Mouse (Mus musculus) liver, embryonic 13.5 days (tissue): ENCODE results near the gene Spred1. TPM values are rescaled to one million over a fixed set of nuclear protein-coding genes. Genes with fewer than 3 reads are reported as not detected.

Experiments
- ATAC-seq: fragments of 200-750 bp; cut with Nextera tagmentation; 2 replicates; pipeline ENCODE4 v1.8.0; 2017; ENCODE audit warnings: low read depth, mild to moderate bottlenecking, moderate number of reproducible peaks, moderate library complexity
- DNase-seq: peaks from one replicate; pipeline ENCODE4 v3.0.0; 2022
- H3K27ac ChIP-seq: fragments of 300-500 bp; sonication (generic); 2 replicates; pipeline ENCODE4 v1.5.1; 2015; ENCODE audit warnings: moderate library complexity, mild to moderate bottlenecking, inconsistent platforms
- H3K27me3 ChIP-seq: fragments of 300-500 bp; sonication (generic); 2 replicates; pipeline ENCODE4 v1.6.1; 2015; ENCODE audit warnings: mild to moderate bottlenecking, inconsistent platforms
- H3K36me3 ChIP-seq: fragments of 300-500 bp; sonication (generic); 2 replicates; pipeline ENCODE4 v1.6.1; 2015; ENCODE audit warnings: mild to moderate bottlenecking, inconsistent platforms
- H3K4me1 ChIP-seq: fragments of 300-500 bp; sonication (generic); replicated peaks from 2 replicates; pipeline ENCODE4 v1.6.1; 2015; ENCODE audit warnings: inconsistent platforms
- H3K4me2 ChIP-seq: fragments of 300-500 bp; sonication (generic); 2 replicates; pipeline ENCODE4 v1.6.1; 2015; ENCODE audit warnings: inconsistent platforms, mild to moderate bottlenecking, moderate library complexity
- H3K4me3 ChIP-seq: fragments of 300-500 bp; sonication (generic); replicated peaks from 2 replicates; pipeline ENCODE4 v1.5.1; 2015; ENCODE audit warnings: mild to moderate bottlenecking, inconsistent platforms
- H3K9ac ChIP-seq: fragments of 300-500 bp; sonication (generic); 2 replicates; pipeline ENCODE4 v1.6.1; 2015; ENCODE audit warnings: mild to moderate bottlenecking, inconsistent platforms
- H3K9me3 ChIP-seq: fragments of 300-500 bp; sonication (generic); replicated peaks from 2 replicates; pipeline ENCODE4 v1.6.1; 2016; ENCODE audit warnings: inconsistent platforms
- WGBS: fragments of 180-500 bp; shearing (Covaris S2); methylation state at CpG from one replicate; pipeline ENCODE4 v1.1.7; 2015; ENCODE audit not compliant: insufficient replicate concordance; 5-methylcytosine and 5-hydroxymethylcytosine counted together
- polyA plus RNA-seq: library from polyadenylated mRNA; unstranded; fragments of >200 nt; fragmentation: Nextera tagmentation; extraction: Ambion mirVana; gene quantifications from 2 replicates; pipeline ENCODE4 v1.2.1, GENCODE M21; 2015

The Spred1 gene
- polyA plus RNA-seq, 1 experiment from 2014 or later = 2.6 TPM

DNA sequence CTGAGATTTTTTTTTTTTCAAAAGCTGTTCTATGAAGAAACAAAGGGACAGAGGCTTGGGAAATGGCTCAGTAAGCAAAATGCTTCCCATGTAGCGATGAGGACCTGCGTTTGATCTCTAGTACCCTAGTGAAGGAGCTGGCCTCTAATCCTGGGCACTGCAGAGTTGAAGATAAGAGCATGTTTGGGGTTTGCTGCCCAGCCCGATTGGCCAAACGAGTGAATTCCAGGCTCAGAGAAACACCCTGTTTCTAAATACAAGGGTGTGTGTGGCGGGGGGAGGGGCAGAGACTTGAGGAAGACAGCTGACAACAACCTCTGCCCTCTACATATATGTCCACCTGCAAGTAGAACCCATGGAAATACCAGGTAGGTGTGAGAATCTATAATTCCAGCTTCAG, 23.9 kb upstream of the Spred1 start:
- H3K4me2 ChIP-seq = no peak overlapping the region
- 16% methylated on average over 5 of the region's 5 CpGs for WGBS
- peak; percentile 65; the same call in 1 of the 2 replicates for ATAC-seq

DNA sequence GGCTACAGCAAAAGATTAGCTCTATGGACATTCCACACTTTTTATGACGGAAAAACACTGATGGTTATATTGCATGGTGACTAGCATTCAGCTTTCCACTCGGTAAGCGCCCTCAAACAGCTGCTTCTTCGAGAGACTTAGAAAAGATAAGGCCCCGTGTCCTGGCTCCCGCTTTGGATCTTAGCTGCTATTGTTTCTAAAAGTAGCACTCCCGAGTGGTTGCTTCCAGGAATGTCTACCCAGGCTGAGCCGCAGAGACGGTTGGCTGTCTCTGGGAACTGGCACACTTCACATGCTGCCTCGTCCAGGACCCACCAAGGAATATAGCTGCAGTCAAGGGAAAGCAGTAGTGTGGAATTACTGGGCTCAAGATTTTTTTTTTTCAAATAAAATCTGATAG, 21.9 kb upstream of the Spred1 start:
- no peak for ATAC-seq

More for the DNA sequence above, 23.9 kb upstream of the Spred1 start:
- Histone ChIP-seq H3K4me1 (peaks cover 17% of the 10 kb centered on the region), H3K36me3 (no peaks in the 10 kb centered on the region), H3K4me3 (no peak overlapping the region), H3K27ac (no peak overlapping the region), H3K9ac (no peak overlapping the region), H3K27me3 (no peaks in the 10 kb centered on the region; the same call in 1 of the 2 replicates), H3K9me3 (no peaks in the 10 kb centered on the region)
- DNase-seq = peak; percentile 9

DNA sequence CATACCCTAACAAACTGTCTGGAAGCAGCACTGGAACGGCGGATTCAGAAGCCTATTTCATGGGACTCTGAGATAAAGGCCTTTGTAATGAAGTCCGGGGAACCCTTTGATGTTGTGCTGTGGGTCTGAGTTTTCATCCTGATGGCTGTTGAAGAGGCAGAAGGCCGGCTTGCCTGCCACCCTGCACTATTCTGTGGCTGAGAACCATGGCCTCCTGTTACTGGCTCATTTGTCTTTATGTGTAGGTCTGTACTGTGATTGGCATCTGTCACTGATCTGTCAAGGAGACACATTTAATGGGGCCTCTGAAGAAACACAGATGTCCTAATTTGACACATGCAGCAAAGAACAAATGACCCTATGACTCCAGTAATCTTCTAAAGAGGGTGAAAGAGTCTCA, 17.7 kb upstream of the Spred1 start:
- Histone ChIP-seq H3K9ac (no peak overlapping the region), H3K27me3 (no peaks in the 10 kb centered on the region; the same call in 1 of the 2 replicates), H3K4me2 (no peak overlapping the region), H3K4me1 (no peaks in the 10 kb centered on the region), H3K4me3 (no peak overlapping the region), H3K9me3 (no peaks in the 10 kb centered on the region), H3K36me3 (no peaks in the 10 kb centered on the region), H3K27ac (no peak overlapping the region)
- 51% methylated on average over 4 of the region's 4 CpGs for WGBS
- ATAC-seq (no peak), DNase-seq (no peak)

More for the DNA sequence above, 21.9 kb upstream of the Spred1 start:
- WGBS = 41% methylated on average over 10 of the region's 10 CpGs
- Histone ChIP-seq H3K9me3 (no peaks in the 10 kb centered on the region), H3K27ac (no peak overlapping the region), H3K4me3 (no peak overlapping the region), H3K27me3 (no peaks in the 10 kb centered on the region; the same call in 1 of the 2 replicates), H3K4me2 (no peak overlapping the region), H3K4me1 (peaks cover 12% of the 10 kb centered on the region), H3K9ac (no peak overlapping the region), H3K36me3 (no peaks in the 10 kb centered on the region)
- no peak for DNase-seq

DNA sequence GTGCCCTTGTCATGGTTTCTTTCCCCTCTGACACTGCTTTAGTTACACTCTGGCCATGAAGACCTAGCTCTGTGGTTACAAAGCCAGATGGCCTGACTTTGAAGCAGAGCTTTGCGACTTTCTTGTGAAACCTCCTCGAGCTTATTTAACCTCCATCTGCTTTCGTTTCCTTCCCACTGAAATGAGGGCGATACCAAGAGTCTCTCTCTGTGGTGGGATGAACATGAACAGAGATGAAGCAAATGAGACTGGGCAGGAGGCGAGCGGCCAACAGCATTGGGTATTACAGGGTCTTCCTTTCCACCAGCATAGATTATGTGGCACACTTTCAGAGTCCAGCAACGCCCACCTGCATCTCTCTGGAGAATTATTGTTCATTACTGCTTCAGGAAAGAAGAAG, 15.8 kb upstream of the Spred1 start:
- Histone ChIP-seq H3K27ac (no peak overlapping the region), H3K4me2 (no peak overlapping the region), H3K9me3 (no peaks in the 10 kb centered on the region), H3K4me1 (no peaks in the 10 kb centered on the region), H3K27me3 (no peaks in the 10 kb centered on the region), H3K4me3 (no peak overlapping the region), H3K9ac (no peak overlapping the region), H3K36me3 (no peaks in the 10 kb centered on the region)
- 26% methylated on average over 7 of the region's 7 CpGs for WGBS
- DNase-seq (no peak), ATAC-seq (no peak)

DNA sequence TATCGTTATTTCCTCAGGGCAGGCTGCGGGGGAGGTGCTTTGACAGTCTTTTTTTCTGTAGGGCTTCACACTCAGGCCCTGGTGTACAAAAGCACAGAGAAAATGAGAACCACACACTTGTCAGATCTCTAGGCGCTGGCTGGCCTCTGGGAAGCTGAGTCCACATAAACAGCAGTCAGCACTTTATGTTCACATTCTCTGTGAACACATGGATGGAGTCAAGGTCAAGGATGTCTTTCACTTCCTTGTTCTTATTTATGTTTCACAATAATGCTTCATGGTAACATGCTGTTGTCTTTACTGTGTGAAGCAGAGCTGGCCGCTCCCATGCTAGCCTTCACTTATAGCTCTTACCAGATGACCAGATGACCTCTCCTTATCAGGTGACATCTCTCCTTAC, 13.1 kb upstream of the Spred1 start:
- Histone ChIP-seq H3K4me1 (no peaks in the 10 kb centered on the region), H3K27me3 (no peaks in the 10 kb centered on the region), H3K4me3 (no peak overlapping the region), H3K9me3 (no peaks in the 10 kb centered on the region), H3K9ac (no peak overlapping the region), H3K36me3 (no peaks in the 10 kb centered on the region), H3K27ac (no peak overlapping the region), H3K4me2 (no peak overlapping the region)
- ATAC-seq (no peak), DNase-seq (no peak)
- WGBS = 49% methylated on average over 4 of the region's 4 CpGs

DNA sequence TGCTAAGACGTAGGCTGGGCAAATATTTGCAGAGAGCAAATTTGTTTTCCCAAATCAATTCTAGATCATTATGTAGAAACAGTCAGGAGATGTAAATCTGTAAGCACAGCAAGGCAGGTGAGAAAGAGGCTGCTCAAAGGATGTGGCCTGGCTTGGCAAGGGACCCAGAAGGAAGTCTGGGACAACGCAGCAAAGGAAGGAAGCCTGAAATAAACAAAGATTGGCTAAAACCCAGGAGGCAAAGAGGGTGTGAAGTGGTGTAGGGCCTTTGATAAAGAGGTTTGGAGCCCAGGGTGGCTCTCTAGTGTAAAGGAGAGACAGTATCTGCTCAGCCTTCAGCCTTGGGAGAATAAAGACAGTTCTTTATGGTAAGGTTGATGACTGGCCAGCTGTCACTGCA, 11.9 kb upstream of the Spred1 start:
- no peak for ATAC-seq

DNA sequence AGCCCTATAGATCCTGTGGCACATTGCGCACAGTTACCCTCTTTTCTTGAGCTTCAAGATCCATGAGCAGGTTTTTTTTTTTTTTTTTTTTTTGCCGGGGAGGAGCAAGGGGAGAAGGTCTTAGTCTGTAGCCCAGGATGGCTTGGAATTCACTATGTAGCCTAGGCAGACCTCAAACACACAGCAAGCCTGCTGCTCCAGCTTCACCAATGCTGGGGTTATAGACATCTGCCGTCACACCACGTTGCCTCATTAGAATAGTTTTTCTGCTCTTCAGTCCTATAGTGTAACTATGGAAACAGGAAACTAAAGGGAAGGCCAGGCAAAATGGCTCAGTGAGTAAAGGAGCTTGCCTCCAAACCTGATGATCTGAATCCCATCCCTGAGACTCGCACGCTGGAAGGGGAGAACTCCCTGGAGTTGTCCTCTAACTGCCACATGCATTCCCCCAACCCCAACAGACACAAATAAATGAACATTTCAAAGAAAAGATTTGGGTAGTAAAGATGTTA, 10.8 kb upstream of the Spred1 start:
- no peaks in the 10 kb centered on the region for H3K9me3 ChIP-seq
- no peak overlapping the region for H3K4me3 ChIP-seq
- no peak for ATAC-seq
- H3K4me2 ChIP-seq = no peak overlapping the region
- no peak overlapping the region for H3K27ac ChIP-seq
- 72% methylated on average over 6 of the region's 6 CpGs for WGBS
- H3K27me3 ChIP-seq = no peaks in the 10 kb centered on the region
- DNase-seq = no peak
- H3K9ac ChIP-seq = no peak overlapping the region
- H3K36me3 ChIP-seq = no peaks in the 10 kb centered on the region
- no peaks in the 10 kb centered on the region for H3K4me1 ChIP-seq

More for the DNA sequence above, 11.9 kb upstream of the Spred1 start:
- 31% methylated on average over 2 of the region's 2 CpGs for WGBS
- Histone ChIP-seq H3K9ac (no peak overlapping the region), H3K27me3 (no peaks in the 10 kb centered on the region), H3K36me3 (no peaks in the 10 kb centered on the region), H3K4me3 (no peak overlapping the region), H3K9me3 (no peaks in the 10 kb centered on the region), H3K27ac (no peak overlapping the region), H3K4me2 (no peak overlapping the region), H3K4me1 (no peaks in the 10 kb centered on the region)
- DNase-seq = no peak

DNA sequence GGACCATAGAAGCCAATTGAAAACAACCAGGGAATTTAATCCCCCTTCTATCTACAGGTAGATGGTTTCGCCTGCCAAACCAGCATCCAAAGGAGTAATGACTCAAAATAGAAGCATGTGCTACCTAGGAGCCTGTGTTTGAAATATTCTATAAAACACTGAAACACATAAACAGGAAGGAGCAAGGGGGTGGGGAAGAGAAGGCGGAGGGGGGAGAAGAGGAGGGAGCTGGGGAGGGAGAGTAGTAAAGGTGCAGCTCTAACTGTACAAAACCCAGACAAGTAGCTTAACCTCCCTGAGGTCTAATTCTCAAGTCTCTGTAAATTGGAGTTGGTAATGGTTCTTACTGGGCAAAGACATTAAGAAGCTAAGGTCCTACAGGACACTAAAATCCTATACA, 7.9 kb upstream of the Spred1 start:
- H3K36me3 ChIP-seq = no peaks in the 10 kb centered on the region
- no peaks in the 10 kb centered on the region for H3K9me3 ChIP-seq
- no peak for ATAC-seq
- no peak overlapping the region for H3K4me2 ChIP-seq
- H3K9ac ChIP-seq = no peak overlapping the region
- no peaks in the 10 kb centered on the region for H3K4me1 ChIP-seq
- no peak overlapping the region for H3K4me3 ChIP-seq
- DNase-seq = no peak
- 52% methylated on average over 2 of the region's 2 CpGs for WGBS
- no peaks in the 10 kb centered on the region for H3K27me3 ChIP-seq
- H3K27ac ChIP-seq = no peak overlapping the region

DNA sequence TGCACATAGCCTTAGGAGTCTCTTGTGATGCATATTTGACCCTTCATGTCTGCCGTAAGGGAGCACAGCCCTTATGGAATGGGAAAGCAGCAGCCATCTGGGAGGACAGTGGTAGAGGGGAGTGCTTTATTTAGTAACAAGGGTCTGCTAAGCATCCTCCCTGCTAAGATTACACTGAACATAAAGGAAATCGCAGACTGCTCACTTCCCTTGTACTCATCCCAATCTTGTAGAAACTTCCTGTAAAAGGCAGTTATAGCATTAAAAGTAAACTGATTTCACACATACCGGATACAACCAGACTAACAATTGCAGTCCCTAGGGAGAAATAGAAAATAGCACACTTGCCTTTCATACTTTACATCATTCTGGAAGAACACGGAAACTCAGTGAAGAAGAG, 7.4 kb upstream of the Spred1 start:
- no peak overlapping the region for H3K4me2 ChIP-seq
- ATAC-seq = no peak
- H3K36me3 ChIP-seq = no peaks in the 10 kb centered on the region
- no peaks in the 10 kb centered on the region for H3K9me3 ChIP-seq
- H3K27me3 ChIP-seq = no peaks in the 10 kb centered on the region
- no peak for DNase-seq
- no peak overlapping the region for H3K4me3 ChIP-seq
- H3K9ac ChIP-seq = no peak overlapping the region
- WGBS = 51% methylated on average over 4 of the region's 4 CpGs
- H3K4me1 ChIP-seq = no peaks in the 10 kb centered on the region
- no peak overlapping the region for H3K27ac ChIP-seq

DNA sequence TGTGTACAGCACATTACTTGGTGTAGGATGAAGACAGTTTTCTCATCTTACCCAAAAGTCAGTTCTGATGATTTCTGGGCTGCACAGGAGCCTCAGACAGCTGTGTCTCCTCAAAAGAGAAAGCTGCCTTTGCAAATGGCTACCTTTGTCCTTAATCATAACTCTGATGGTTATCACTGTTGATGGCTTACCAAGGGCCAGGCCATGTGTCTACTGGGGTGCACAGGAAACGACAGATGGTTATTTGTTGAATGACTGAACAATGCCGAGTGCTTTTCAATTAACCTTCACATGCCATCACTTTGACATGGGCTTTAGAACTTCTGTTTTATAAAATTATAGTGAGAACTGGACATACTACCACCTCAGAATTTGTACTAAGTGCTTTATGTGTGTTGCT, 2.7 kb upstream of the Spred1 start:
- 68% methylated on average over 2 of the region's 2 CpGs for WGBS
- Histone ChIP-seq H3K27me3 (no peaks in the 10 kb centered on the region), H3K4me3 (no peak overlapping the region), H3K4me1 (peaks cover 16% of the 10 kb centered on the region; the same call in 1 of the 2 replicates), H3K36me3 (no peaks in the 10 kb centered on the region), H3K27ac (no peak overlapping the region), H3K9ac (no peak overlapping the region), H3K9me3 (no peaks in the 10 kb centered on the region), H3K4me2 (no peak overlapping the region)
- DNase-seq (no peak), ATAC-seq (no peak)

DNA sequence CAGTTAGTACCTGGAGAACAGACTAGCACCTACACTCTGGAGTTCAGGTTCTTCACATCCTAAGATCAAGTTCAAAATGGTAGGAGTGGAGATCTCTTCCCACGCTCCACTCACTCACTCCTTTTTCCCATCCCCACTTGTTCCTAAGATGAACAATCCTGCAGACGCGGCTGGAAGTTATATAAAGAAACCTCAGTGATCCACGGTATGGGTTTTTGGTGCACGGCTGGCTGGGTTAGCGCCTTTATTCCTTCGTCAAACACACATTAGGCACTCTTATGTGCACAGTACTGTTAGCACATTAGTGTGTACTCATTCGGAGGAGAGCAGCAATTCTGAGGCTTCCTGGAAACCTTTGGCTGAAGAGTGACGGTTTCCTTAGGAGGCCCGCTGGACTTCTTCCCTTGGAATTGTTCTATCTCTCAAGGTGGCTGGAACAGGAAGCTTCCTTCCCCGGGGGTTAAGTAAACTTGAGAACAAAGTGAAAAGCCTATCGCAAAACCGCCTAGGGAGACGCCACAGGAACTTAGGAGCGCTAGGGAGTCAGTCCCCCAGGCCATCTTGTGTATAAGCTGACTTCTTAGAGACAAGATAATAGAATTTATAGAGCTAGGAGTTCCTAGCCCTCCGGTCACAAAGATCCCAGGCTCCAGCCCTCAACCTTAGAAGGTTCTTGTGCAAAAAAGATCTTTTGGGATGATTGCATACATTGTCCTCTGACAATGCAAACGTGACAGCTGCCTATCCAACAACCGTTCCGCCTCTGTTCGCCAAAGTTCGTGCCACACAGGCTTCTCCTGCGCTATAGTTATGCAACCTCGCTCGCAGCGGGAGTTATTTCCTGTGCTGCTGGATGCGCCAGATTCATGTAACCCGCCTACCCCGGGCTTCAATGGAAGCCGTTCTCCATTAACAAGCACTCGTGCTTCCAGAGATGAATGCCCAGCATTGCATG, 1.6 kb upstream of the Spred1 start:
- ATAC-seq (no peak), DNase-seq (peak; percentile 38)
- no peaks in the 10 kb centered on the region for H3K27me3 ChIP-seq
- peak overlapping the region; percentile 90 for H3K9ac ChIP-seq
- 12% methylated on average over 30 of the region's 30 CpGs for WGBS
- peak overlapping the region; percentile 88 for H3K27ac ChIP-seq
- H3K4me1 ChIP-seq = peaks cover 20% of the 10 kb centered on the region
- H3K9me3 ChIP-seq = no peaks in the 10 kb centered on the region
- H3K4me3 ChIP-seq = peak overlapping the region; percentile 80
- no peaks in the 10 kb centered on the region for H3K36me3 ChIP-seq
- H3K4me2 ChIP-seq = peak overlapping the region; percentile 94
